Comparison of ENCODE assay signal across 23 mouse cellular contexts in the genomic region with DNA sequence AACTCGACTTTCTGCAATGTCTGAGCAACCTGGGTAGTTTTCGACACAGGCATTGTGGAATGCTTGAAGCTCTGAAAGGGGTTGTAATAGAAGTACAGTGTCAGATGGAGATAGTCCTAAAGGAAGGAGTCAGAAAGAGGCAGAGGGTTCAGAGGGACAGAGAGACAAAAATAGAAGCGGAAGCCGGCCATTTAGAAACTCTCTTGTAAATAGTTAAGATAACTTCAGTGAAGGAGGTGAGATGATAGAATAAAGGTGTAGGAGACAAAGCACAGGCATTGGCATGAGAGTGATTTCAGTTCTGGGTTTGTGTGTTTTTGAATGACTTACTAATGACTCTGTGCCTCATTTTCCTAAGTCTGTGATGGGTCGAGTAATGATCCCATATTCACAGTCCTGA. TPM values are rescaled to one million over a fixed set of nuclear protein-coding genes. Genes with fewer than 3 reads are reported as not detected.
DNase-seq lines count a peak whose midpoint lies in the region; ATAC-seq and TF ChIP-seq lines count a peak whose summit lies in the region.
"Had no signal": no experiment of that assay in that cellular context is flagged by ENCODE, and none has a peak within 500 bp of the region (broad histone marks: within the 10 kb centered on the region; RNA-seq: fewer than 3 reads in every experiment).

No protein-coding gene starts in this region.

- peaks cover 5% of the 10 kb centered on the region; the same call in 1 of the 2 replicates for H3K27me3 ChIP-seq in heart, embryonic 13.5 days (replicated peaks)
- H3K27me3 ChIP-seq in heart, embryonic 15.5 days: no peaks in the 10 kb centered on the region
- peaks cover 13% of the 10 kb centered on the region for H3K27me3 ChIP-seq in heart, embryonic 10.5 days (ENCODE audit: insufficient read depth, poor library complexity, severe bottlenecking)
- no peaks in the 10 kb centered on the region for H3K27me3 ChIP-seq in heart, postnatal 0 days (ENCODE audit: control insufficient read depth, insufficient read depth, low read length)
- no peaks in the 10 kb centered on the region for H3K27me3 ChIP-seq in heart, embryonic 11.5 days (ENCODE audit: control insufficient read depth, insufficient read depth, low read length)

- H3K4me3 ChIP-seq in heart, embryonic 13.5 days: no peak overlapping the region
- no peak overlapping the region for H3K4me3 ChIP-seq in heart, embryonic 15.5 days
- no peak overlapping the region for H3K4me3 ChIP-seq in heart, embryonic 10.5 days
- no peak overlapping the region for H3K4me3 ChIP-seq in heart, postnatal 0 days (ENCODE audit: low read depth, low read length)
- H3K4me3 ChIP-seq in heart, embryonic 11.5 days (ENCODE audit: low read depth, low read length): no peak overlapping the region
- H3K4me3 ChIP-seq: embryonic facial prominence, embryonic 13.5 days; embryonic facial prominence, embryonic 15.5 days; erythroblast, embryonic 14.5 days; forebrain, embryonic 10.5 days; forebrain, embryonic 12.5 days had no signal

- peak overlapping the region; percentile 34 for H3K4me2 ChIP-seq in heart, embryonic 13.5 days
- H3K4me2 ChIP-seq in heart, embryonic 15.5 days: 0 out of 2 replicates have a peak overlapping the region, but pooled peaks have one; percentile 8
- no peak overlapping the region for H3K4me2 ChIP-seq in heart, postnatal 0 days (ENCODE audit: low read depth, low read length)
- no peak overlapping the region; the same call in 1 of the 2 replicates for H3K4me2 ChIP-seq in heart, embryonic 11.5 days
- H3K4me2 ChIP-seq: embryonic facial prominence, embryonic 13.5 days; embryonic facial prominence, embryonic 15.5 days; forebrain, embryonic 12.5 days had no signal

- H3K9me3 ChIP-seq in heart, embryonic 13.5 days: no peaks in the 10 kb centered on the region
- H3K9me3 ChIP-seq in heart, embryonic 15.5 days (replicated peaks): no peaks in the 10 kb centered on the region
- H3K9me3 ChIP-seq in heart, embryonic 10.5 days: no peaks in the 10 kb centered on the region
- H3K9me3 ChIP-seq in heart, postnatal 0 days (replicated peaks; ENCODE audit: control insufficient read depth, low read length): no peaks in the 10 kb centered on the region
- H3K9me3 ChIP-seq in heart, embryonic 11.5 days (replicated peaks; ENCODE audit: control insufficient read depth, low read length): no peaks in the 10 kb centered on the region
- H3K9me3 ChIP-seq: embryonic facial prominence, embryonic 13.5 days; embryonic facial prominence, embryonic 15.5 days; forebrain, embryonic 10.5 days; forebrain, embryonic 12.5 days had no signal

- H3K9ac ChIP-seq in heart, embryonic 13.5 days: no peak overlapping the region
- H3K9ac ChIP-seq in heart, embryonic 15.5 days: no peak overlapping the region
- no peak overlapping the region for H3K9ac ChIP-seq in heart, postnatal 0 days (replicated peaks; ENCODE audit: low read depth, low read length)
- H3K9ac ChIP-seq in heart, embryonic 11.5 days (ENCODE audit: low read depth, low read length): no peak overlapping the region
- H3K9ac ChIP-seq: embryonic facial prominence, embryonic 13.5 days; embryonic facial prominence, embryonic 15.5 days; forebrain, embryonic 12.5 days had no signal

- WGBS in heart, embryonic 13.5 days: 39% methylated on average over 5 of the region's 5 CpGs
- WGBS in heart, embryonic 15.5 days: 42% methylated on average over 5 of the region's 5 CpGs
- WGBS in heart, embryonic 10.5 days: 36% methylated on average over 5 of the region's 5 CpGs
- 37% methylated on average over 5 of the region's 5 CpGs for WGBS in heart, postnatal 0 days
- 48% methylated on average over 5 of the region's 5 CpGs for WGBS in heart, embryonic 11.5 days (ENCODE audit: insufficient replicate concordance)

- H3K4me1 ChIP-seq in heart, embryonic 13.5 days: 0 out of 2 replicates have a peak, but pooled peaks cover 7% of the 10 kb centered on the region
- no peaks in the 10 kb centered on the region; the same call in 1 of the 2 replicates for H3K4me1 ChIP-seq in heart, embryonic 15.5 days (replicated peaks)
- no peaks in the 10 kb centered on the region; the same call in 1 of the 2 replicates for H3K4me1 ChIP-seq in heart, embryonic 10.5 days
- no peaks in the 10 kb centered on the region for H3K4me1 ChIP-seq in heart, postnatal 0 days (ENCODE audit: control insufficient read depth, insufficient read depth)
- H3K4me1 ChIP-seq in heart, embryonic 11.5 days (ENCODE audit: control insufficient read depth, insufficient read depth, low read length): no peaks in the 10 kb centered on the region
- H3K4me1 ChIP-seq: embryonic facial prominence, embryonic 13.5 days; embryonic facial prominence, embryonic 15.5 days; forebrain, embryonic 10.5 days; forebrain, embryonic 12.5 days had no signal

- ATAC-seq in heart, embryonic 13.5 days (ENCODE audit: extremely low read depth, insufficient number of reproducible peaks, low FRiP score, low TSS enrichment): no peak
- ATAC-seq in heart, embryonic 15.5 days (replicated peaks; ENCODE audit: insufficient number of reproducible peaks, insufficient read depth, low FRiP score, low read depth): no peak
- ATAC-seq in heart, postnatal 0 days (ENCODE audit: insufficient read depth, low read depth): peak; percentile 51
- ATAC-seq in heart, embryonic 11.5 days (replicated peaks; ENCODE audit: insufficient number of reproducible peaks, low FRiP score, low TSS enrichment): no peak
- ATAC-seq: forebrain, embryonic 14.5 days had no signal

- TF ChIP-seq EP300 in heart, postnatal 0 days (IDR thresholded peaks at IDR 0.05; ENCODE audit: low read depth): peak; percentile 68

- peak overlapping the region; percentile 59 for H3K27ac ChIP-seq in heart, embryonic 13.5 days (replicated peaks)
- peak overlapping the region; percentile 40; the same call in 1 of the 2 replicates for H3K27ac ChIP-seq in heart, embryonic 15.5 days
- H3K27ac ChIP-seq in heart, embryonic 10.5 days: no peak overlapping the region
- H3K27ac ChIP-seq in heart, postnatal 0 days (ENCODE audit: low read depth): peak overlapping the region; percentile 38; the same call in 1 of the 2 replicates
- H3K27ac ChIP-seq in heart, embryonic 11.5 days (ENCODE audit: low read depth, low read length): no peak overlapping the region
- H3K27ac ChIP-seq: embryonic facial prominence, embryonic 13.5 days; embryonic facial prominence, embryonic 15.5 days; forebrain, embryonic 10.5 days; forebrain, embryonic 12.5 days had no signal

- no peak for DNase-seq in heart, adult 8-10 months (ENCODE audit: low spot score)
- DNase-seq in heart, embryonic 10.5 days (ENCODE audit: low spot score): no peak
- no peak for DNase-seq in heart, postnatal 0 days (ENCODE audit: low spot score)
- DNase-seq: adrenal gland, adult 2 months; adrenal gland, postnatal 10 days; adrenal gland, postnatal 25 days; cerebellum, adult 11 months; cerebellum, adult 18-20 months; cerebellum, adult 8-10 months; cerebellum, adult 9-11 months; cerebellum, postnatal 14 days; cerebellum, postnatal 36 days; embryo, embryonic 11 days had no signal

- peaks cover 12% of the 10 kb centered on the region for H3K36me3 ChIP-seq in heart, embryonic 13.5 days
- no peaks in the 10 kb centered on the region for H3K36me3 ChIP-seq in heart, embryonic 15.5 days
- peaks cover 9% of the 10 kb centered on the region for H3K36me3 ChIP-seq in heart, embryonic 10.5 days
- peaks cover 15% of the 10 kb centered on the region for H3K36me3 ChIP-seq in heart, postnatal 0 days (replicated peaks; ENCODE audit: control insufficient read depth, insufficient read depth, low read length)
- H3K36me3 ChIP-seq in heart, embryonic 11.5 days (ENCODE audit: control insufficient read depth, insufficient read depth, low read length): no peaks in the 10 kb centered on the region
- H3K36me3 ChIP-seq: embryonic facial prominence, embryonic 13.5 days; embryonic facial prominence, embryonic 15.5 days; forebrain, embryonic 10.5 days; forebrain, embryonic 12.5 days had no signal

- TF ChIP-seq CTCF in heart, postnatal 0 days (IDR thresholded peaks at IDR 0.05; ENCODE audit: low read depth): no peak

RNA-seq across cellular contexts. Expression of gene Mid2, which starts 11.0 kb away (rescaled TPM):
- 8.5 and 9.7 TPM in 2 replicates for polyA plus RNA-seq in heart, embryonic 13.5 days (2015; fragmentation: Nextera tagmentation; extraction: Ambion mirVana)
- total RNA-seq in heart, adult 8-10 months (2022): 10 to 100 TPM; 14.7 to 16.8 (median 16.4) TPM
- polyA plus RNA-seq in heart, embryonic 15.5 days (2015; fragmentation: Nextera tagmentation; extraction: Ambion mirVana): 7.7 and 8.8 TPM in 2 replicates
- polyA plus RNA-seq in heart, embryonic 10.5 days (2016; fragmentation: Nextera tagmentation; extraction: Ambion mirVana): 6.5 and 12.9 TPM in 2 replicates
- total RNA-seq in heart, postnatal 0 days (2014; rRNA removed; ENCODE audit: low replicate concordance): 19.2 and 55.2 TPM in 2 replicates
- polyA plus RNA-seq in heart, postnatal 0 days (2015; fragmentation: Nextera tagmentation; extraction: Ambion mirVana): 4.6 and 5.2 TPM in 2 replicates
- 13.8 and 17.7 TPM in 2 replicates for polyA plus RNA-seq in heart, embryonic 11.5 days (2014; fragmentation: Nextera tagmentation; extraction: Ambion mirVana)
- total RNA-seq: MEL had no signal
- polyA plus RNA-seq: erythroblast, embryonic 14.5 days had no signal

Comparison
In these comparisons a context has a peak if more than half of its experiments do, and no peak if none do; other contexts are left out.
1. H3K27ac ChIP-seq: peak in heart, embryonic 13.5 days (single experiment), heart, embryonic 15.5 days (single experiment) and heart, postnatal 0 days (single experiment); none in heart, embryonic 10.5 days (single experiment) and heart, embryonic 11.5 days (single experiment).
2. H3K4me2 ChIP-seq: peak in heart, embryonic 13.5 days (single experiment) and heart, embryonic 15.5 days (single experiment); none in heart, postnatal 0 days (single experiment) and heart, embryonic 11.5 days (single experiment).